Mouse (Mus musculus) urinary bladder, adult 18-20 months (tissue): ENCODE results near the gene Dbx2.

Experiments
- DNase-seq, 2 experiments: peaks; one replicate each; pipeline ENCODE4 v3.0.0; 2022; ENCODE audit warnings: low spot score in 2 of 2, mixed read lengths in 2 of 2

The Dbx2 gene

DNA sequence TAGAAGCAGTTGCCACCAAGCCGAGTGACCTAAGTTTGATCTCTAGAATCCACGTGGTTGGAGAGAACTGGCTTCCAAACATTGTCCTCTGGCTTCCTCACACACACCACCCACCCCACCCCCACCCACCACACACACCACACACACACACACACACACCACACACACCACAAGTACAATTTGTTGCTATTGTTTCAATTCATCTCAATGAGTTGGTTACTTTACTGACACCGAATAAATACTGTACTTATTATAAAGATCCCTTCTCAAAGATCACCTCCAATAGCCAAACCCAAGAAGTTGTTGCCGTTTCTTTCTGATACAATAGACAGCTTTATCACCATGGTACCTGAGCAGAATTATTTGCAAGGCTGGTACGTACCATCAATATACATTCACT, at the start of gene Dbx2:
Gene Dbx2, minus strand, starts transcription at position 101 of the 400 bp plus-strand sequence.
- no peak for DNase-seq

DNA sequence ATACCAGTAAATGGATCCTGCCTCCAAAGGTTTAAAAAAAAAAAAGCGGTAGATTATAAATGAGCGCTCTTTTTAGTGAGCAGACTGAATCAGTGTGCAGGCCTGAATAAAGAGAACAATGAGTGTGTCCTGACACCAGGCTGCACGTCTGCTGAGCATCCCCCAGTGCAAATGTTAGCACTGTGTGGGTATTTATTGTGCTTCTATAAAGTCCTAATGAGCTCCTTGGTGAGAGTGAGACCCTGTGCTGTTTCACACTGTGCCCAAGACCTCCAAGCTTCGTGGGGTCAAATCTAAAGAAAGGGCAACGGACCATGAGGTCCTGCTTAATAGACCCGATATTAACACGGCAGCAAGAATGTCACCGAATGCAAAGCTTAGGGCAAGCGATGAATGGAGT, 46.4 kb upstream of the Dbx2 start:
- DNase-seq, result no peak

DNA sequence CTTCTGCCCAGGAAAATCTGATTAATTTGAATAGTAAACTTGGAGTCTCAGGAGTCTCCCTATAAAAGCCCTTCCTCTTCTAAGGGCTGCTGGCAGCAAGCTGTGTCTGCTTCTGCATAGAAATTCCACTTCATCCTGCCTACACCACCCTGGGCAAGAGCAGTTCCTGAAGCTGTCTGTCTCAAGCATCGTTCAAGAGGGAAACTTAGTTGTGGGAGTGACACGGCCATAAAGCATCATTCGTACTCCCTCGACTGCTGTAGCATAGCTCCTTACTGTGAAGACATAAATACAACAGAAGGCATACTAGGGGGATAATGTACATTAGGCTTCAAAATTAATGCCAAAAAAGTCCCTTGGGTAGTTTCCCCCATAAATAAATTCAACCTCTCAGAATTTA, 45.8 kb upstream of the Dbx2 start:
- no peak for DNase-seq

DNA sequence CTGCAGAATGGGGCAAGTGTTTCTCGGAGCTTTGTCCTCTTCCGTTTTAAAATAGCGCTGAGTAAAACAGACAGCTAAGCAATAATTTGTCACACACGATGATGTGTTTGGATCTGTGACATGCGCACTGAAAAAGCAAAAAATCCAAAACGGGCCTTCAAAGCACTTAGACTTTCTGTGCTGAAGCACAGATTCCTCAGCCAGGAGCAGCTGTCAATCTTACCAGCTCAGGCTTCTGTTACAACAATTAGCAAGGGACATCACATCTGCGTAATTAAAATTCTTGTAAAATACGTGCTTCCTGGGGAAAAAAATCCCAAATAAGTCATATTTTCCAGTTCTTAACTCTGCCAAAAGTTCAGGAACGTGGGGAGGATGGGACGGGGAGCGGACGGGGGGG, 43.6 kb upstream of the Dbx2 start:
- no peak for DNase-seq

DNA sequence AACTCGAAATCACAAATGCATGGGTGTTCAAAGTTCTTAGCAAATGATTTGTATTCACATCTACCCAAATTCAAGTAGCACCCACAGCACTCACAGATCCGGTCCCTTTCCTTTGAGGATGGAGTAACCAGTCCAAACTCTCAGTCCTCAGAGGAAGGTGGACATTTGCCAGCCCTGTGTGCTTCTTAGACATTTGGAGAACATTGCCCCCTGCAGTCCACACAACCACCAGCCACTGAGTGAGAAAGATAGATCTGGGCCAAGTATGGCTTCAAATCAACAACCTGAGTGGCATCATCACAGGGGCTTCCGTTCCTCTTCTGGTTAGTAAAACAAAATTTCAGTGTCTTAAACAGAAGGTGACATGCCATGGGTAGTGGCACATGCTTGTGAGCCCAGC, 38.0 kb upstream of the Dbx2 start:
- DNase-seq, result no peak

DNA sequence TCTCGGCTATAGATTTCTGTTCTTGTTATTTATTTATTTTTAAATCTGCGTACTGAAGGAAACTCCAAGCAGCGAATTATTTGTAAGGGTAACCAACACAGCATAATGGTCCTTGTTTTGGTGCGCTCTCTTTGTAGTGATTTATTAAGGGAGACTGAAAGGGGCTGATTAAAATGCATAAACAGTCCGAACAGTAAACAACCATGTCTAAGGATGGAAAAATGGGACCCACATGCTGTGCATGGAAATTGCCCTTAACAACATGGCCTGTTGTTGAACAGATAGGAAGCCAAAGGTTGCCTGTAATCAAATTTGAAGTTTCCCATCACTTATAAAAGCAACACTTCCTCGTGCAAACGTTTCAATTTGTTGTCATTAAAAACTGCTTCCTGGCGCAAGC, 35.8 kb upstream of the Dbx2 start:
- DNase-seq, result no peak

DNA sequence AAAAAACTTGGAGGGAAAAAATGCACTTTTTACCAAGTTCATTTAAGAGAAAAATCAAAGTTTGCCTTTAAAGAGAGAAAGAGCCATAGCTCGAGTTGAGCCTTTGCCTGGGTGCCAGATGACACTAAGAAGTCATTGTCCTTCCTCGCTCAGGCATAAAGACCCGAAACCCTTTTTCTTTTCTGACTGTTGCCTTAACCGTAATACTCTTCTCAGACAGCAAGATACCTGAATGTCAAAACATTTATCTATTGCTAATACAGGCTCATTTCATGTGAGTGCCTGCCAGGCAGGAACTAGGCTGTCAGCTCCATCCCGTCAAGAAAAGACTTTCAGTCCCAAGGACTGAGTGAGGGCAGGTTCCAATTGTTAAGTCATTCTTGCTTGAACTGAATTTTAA, 35.4 kb upstream of the Dbx2 start:
- no peak for DNase-seq

DNA sequence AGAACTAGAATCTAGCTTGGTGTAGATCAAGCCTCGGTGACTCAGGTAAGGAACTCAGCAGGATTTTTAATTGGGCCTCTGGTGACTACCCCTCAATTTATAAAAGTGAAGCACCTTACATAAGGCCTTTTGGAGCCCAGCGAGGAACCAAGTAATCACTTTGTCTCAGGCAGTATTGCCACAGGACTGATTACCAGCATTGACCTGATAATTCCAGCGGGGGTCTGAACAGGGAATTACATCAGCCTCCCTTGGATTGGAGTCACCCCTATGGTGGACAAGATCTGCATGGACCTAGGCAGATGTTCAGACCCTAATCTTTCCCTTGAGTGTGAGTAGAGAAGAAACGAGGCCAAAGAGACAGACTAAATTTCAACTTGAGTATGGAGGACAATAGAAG, 26.9 kb upstream of the Dbx2 start:
- no peak for DNase-seq

DNA sequence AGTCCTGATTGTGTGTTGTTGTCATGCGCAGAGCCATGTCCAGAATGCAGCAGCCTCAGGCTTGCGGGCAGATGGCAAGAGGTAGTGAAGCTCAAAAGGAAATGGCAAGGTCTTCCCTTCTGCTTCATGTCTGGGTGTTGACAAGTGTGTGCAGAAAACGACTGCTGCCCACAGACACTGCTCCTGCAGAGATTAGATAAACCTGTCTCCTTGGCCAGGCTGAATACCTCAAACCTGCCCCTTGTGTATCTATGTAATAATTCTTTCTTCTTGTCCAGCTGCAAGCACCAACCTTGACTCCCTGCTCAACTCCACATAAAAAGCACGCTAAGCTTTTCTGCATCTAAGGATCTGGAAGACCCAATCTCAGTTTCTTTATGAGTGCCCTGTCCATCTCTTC, 19.9 kb upstream of the Dbx2 start:
- no peak for DNase-seq

DNA sequence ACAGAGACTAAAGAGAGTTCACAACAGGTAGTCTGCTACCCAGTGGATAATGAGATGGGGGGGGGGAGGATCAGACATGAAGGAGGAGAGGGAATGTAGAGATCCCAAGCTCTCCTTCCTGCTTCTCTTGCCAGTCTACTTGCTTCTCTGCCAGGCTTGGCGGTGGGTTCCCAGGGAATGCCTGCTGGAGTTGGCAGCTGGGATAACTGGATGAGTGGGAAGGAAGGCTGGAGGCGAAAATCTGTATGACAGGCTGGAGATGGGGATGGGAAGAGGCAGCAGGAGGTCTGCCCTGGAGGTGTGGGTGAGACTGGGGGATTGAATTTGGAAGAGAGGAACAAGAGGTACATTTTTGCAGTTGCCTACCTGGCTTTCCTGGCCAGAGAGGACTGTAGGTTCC, 19.4 kb upstream of the Dbx2 start:
- DNase-seq, result no peak

DNA sequence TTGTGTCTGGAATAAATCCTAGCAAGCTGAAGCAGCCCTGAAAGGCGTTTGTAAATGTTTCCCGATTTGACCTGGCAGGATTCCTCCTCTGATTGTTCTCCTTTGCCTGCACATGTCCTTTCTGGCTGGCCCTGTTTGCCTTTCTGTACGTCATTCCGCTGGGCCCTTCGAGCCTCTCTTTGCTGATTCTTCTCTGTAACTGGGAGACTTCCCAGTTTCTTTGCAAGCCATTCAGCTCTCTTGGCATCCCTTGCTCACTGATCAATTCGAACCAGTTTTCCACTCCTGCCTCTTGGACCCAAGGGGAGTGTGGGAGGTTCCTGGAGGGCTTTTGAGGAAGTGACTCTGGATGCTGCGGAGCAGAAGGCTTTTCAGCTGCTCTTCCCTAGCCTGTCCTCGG, 11.4 kb upstream of the Dbx2 start:
- DNase-seq, result no peak

DNA sequence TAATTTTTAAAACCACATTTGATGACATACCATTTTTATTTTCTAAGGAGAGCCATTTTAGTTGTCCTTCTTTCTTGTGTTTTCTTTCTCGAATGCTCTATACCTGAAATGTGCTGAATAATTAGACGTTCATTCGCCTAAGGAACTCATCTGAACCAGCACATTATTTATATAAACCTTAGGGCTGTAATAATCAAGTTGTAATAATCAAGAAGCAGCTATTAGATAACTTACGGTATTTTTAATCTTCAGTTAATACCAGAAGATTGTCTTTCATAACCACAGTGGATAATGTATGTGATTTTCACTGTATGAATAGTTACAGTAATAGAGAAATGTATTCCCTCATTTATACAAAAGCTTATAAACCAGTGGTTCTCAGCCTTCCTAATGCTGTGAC, 9.2 kb upstream of the Dbx2 start:
- no peak for DNase-seq

DNA sequence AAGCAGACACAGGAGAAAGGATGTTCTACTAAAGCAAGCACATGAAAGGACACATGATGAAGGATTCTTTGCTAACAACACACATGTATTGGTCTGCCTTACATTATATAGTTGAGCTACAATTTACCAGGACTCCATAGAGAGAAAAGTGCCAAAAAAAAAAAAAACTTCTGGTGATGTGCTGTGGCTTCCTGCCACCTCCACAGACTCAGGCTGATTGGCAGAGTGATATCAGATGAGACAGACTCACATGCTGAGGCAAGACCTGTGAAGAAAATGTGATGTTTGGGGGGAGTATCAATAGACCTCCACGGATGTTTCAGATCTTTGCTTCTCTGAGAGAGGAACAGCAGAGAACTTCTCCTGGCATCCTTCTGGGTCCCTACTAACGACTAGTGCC, 6.0 kb upstream of the Dbx2 start:
- no peak for DNase-seq

DNA sequence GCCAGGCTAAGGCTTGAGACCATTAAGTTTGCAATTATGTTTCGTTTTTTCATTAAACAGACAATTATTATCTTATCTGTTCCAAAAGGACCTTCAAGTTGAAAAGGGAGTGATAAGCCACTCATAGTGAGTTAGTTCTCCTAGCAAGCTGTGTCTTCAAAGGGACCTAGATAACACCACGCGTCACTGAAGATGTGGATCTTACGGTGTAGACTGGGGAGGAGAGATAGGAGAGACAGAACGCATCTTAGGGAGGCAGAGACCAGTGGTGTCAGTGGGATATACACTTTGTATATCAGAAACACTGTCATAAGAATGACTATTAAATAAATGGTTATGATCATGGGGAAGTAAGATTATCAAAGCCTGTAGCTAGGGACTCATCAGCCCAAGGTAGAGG, 4.6 kb upstream of the Dbx2 start:
- DNase-seq, result no peak

DNA sequence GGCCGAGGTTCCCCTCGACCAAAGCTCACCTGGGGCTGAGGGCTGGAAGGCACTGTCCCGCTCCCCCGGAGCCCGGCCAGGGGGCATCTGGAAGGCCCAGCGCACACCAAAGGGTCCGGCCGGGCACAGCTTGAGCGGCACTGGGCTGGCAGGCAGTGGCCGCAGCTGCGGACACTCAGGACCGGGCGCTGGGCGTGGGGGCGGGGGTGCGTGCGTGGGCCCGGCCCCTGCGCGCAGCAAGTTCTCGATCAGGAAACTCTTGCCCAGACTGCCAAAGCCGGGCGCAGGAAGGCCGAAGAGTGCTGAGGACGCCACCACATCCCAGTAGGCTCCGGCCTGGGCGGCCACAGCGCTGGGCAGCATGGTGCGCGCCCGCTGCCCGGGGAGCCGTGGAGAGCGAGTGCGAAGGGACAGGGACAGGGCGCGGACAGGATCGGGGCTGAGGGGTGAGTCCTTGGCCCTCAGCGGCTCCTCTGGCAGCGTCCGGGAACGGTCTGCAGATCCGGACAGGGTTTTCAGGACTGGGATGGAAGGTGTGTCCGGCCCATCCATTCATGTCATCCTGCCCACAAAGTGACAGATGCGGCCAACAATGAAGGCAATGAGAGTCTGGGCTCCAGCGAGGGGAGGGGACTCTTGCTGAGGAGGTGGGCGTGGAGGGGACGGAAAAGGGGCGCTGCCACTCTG, 1.4 kb downstream of the Dbx2 start:
- DNase-seq, result peak in 1 of 2 experiments; percentile 11

DNA sequence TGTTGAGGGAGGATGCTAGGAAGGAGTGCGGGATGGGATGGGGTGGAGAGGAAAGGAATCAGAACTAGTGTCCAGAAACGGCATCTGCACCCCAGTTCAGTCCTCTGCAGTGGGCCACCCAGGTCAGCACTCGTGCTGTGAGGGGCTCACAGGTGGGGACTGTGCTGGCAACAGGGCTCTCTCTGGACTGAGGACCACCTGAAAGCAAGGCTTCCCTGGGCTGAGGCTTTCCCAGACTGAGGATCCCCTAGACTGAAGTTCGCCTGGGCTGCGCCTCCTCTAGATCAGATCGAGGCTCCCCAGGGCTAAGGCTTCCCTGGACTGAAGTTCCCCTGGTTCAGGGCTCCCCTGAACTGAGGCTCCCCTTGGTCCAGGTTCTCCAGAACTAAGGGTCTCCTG, 1.9 kb downstream of the Dbx2 start:
- DNase-seq, result no peak

DNA sequence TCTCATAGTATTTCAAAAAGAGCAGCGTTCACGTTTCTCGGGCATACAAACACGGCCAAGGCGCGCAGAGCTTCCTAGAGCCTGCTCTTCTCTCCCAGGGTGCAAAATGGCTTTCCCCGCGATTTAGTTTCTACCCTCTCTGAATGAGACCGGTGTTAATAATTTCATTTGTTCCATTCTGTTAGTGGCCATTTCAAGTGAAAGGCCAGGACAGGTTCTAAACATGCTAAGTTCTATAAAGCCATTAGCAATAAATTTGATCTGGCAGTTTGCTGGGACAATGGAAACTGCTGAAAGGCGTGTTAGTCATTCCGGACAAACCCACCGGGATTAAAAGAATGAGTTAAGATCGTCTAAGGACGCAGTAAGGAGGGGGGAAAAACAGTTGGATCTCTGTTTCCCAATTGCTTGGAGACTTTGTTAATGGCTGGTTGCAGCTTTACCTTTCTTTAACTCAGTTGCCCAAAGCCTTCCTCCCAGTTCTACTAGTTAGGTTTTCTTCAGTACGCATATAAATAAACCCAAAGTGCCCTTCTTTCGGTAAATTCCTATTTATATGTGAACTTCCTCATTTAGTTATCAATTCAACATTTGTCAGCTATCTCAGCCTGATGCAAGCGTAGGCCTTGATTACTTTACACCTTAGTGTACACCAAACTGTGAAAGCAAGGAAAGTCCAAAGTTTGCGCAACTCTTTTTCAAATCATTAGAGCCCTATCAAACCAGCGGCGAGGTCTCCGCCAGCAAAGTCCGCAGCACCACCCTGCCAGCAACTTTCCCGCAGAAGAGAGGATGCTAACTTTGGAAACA, 2.7 kb downstream of the Dbx2 start:
- no peak for DNase-seq

DNA sequence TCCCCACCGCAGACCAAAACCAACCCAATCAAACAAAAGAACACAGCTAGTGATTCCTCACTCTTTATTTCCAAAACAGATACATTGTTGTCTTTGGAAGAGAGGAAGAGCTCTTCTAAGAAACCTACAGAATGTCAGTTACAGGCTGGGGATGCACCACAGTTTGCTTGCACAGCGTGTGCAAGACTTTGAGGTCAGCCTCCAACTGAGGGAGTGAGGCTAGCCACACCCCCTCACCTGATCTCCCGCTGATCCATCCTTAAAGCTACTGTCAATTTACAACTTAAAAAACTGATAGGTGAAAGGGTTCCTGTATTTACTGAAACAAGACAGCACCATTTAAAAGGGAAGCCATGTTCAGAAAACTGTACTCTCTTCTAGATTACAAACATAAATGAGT, 3.9 kb downstream of the Dbx2 start:
- no peak for DNase-seq

DNA sequence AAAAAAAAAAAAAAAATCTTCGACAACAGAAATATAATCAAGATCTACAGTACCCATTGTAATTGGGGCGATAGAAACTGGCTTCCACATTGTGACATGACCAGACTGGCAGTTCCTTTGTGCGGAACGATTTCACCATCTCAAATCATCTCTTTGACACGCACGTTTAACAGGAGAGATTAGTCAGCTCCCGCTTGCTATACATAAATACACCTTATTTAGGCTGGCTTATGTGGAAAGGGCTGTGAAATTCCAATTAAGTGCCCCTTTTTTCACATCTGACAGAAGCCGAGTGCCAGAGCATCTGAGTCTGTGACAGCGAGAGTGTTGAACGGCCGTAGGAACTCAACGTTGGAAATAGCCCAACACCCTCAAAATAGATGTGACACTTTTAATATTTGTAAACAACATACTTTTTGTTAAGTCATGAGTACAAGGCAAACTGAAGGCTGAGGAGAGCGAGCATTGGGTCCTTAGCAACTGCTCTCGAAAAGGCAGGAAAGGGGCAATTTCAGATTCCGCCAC, 12.2 kb downstream of the Dbx2 start:
- DNase-seq, result no peak

DNA sequence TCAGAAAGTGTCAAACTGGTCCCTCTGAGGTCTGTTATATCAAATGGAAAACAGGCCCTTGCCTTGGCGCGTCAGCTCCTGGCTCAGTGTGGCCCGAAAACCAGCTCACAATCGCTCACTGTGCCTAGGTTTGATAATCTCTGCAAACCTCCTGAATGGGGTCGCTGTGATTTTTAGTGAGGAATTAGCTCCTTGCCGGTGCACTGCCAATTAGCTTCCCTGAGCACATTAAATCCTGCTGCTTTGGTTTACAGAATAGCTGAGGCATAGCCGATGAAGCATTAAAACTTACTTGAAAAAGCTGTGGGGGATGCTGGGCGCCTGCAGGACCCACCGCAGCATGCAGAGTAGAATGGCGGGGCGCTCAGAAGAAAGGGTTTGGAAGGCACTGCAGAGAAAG, 15.4 kb downstream of the Dbx2 start:
- no peak for DNase-seq

DNA sequence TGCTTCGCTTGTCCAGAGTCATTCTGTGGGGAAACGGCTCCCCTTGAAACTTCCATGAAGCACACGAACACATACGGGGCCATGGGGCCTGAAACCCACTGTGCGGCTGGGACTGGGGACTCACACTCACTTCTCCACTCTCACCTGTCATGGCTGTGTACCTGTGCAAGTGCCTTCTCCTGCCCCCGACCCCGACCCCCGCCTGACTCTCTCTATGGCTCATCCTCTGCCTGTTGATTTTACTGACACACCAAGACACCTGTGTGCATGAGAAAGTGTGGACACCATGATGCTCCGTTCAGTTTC, 16.0 kb downstream of the Dbx2 start:
- no peak for DNase-seq

DNA sequence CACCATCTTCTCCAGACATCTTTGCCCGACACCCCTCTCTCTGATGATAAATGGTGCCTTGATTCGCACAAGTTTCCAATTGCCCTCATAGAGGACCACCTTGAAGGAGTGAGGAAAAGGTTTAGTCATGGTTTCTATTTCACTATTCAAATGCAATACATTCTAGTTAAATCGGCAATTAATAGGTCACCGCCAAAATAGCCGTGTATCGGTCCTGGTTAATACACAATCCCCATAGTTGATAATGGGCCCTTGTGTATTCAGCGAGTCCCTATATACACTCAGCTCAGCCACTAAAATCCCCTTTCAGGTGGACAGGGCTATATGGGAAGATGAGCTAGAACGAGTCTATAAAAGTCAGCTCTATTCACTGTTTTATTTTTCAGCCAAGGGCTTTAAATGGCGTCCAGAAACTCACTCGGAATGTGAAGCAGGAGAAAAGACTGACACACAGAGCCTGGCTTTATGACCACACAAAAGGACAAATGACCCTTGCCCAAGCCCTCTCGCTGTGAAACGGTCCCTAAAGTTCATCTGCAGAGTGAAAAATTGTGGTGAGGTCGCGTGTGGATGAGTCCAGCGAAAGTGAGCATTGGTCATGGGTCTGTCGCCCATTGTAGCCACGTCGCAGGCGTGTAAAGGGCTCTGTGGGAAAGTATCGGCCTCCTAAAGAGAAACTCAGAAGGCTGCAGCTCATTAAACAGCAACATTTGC, 16.5 kb downstream of the Dbx2 start:
- DNase-seq, result no peak

DNA sequence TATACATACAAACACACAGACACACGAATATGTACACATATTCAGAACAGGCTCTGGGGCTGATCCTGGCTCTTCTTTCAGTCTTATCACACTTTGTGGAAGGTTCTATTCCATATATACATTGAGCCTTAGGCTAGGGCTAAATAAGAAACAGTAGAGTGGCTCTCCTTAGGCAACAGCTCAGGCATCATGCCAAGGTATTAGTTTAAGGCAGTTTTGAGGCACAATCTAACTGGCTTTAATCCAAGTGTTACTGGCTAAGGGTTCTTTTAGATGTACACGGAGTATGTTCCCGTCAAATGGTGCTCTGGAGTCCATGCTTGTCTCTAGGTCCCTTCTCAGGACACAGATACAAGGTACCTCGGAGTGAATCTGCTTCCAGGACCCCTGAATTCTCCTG, 31.4 kb downstream of the Dbx2 start:
- no peak for DNase-seq
